Mouse (Mus musculus): Measurements from ENCODE around the gene Pus1.

DNA sequence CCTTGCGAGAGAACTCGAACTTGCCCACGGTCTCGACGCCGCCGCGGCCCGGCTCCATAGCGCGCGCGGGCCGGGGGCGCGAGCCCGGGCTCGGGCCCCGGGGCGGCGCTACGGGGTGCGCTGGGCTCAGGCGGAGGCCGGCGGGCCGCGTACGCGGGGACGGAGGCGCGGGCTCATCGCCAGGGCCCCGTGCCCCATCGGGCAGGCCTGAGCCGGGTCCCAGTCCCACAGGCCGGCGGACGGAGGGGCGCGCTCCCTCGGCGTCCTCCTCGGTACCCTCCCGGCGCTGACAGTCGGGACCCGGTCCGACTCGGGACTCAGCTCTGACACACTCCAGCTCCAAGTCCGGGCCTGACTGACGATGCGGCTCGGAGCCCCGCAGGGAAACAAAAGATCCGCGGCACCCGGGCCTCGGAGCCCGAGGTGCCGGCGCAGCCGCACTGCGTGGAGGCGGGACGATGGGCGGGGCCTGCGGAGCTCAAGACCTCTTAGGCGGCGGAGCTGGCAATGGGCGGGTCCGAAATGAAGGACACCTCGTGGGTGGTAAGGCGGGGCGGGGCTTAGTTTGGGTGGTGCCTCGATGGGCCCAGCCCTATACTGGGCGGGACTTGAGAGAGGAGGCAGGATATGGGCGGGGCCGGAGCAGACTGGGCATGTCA, 29.3 kb upstream of the Pus1 start, which contains the start of gene Ulk1:
- TF ChIP-seq CTCF (IDR thresholded peaks at IDR 0.05; ENCODE audit: extremely low read depth, insufficient read depth, low read length): no peak
- TF ChIP-seq POLR2A (IDR thresholded peaks at IDR 0.05; ENCODE audit: extremely low read depth, insufficient read depth, low read length): peak; percentile 95
